Mouse (Mus musculus): ENCODE results near the gene Muc5b. TPM values are rescaled to one million over a fixed set of nuclear protein-coding genes. Genes with fewer than 3 reads are reported as not detected.
"Not testable (repeated sequence)": the region's sequence is repeated elsewhere in the genome, so short reads cannot be mapped to it uniquely, and the experiment has no call there.

Muc5b gene
- 0.04 and 0.06 TPM in 2 replicates for polyA plus RNA-seq (2015; fragmentation: Nextera tagmentation; extraction: Ambion mirVana)

GRCm38 (mm10) chr7:141838779-141839178, at the start of gene Muc5b:
Muc5b (plus strand) TSS chr7:141839070.
- H3K4me3 ChIP-seq: no peak within 1 kb of the TSS
- 70% methylated on average over 5 of the region's 5 CpGs for WGBS

GRCm38 (mm10) chr7:141794251-141794650, 44.6 kb upstream of the Muc5b start:
- Histone ChIP-seq H3K27me3 (no peaks in the 10 kb centered on the region; the same call in 1 of the 2 replicates), H3K9me3 (0 out of 2 replicates have a peak, but pooled peaks cover 4% of the 10 kb centered on the region), H3K36me3 (no peaks in the 10 kb centered on the region), H3K4me2 (no peak overlapping the region), H3K4me3 (no peak overlapping the region), H3K27ac (replicated peaks) (no peak overlapping the region), H3K9ac (no peak overlapping the region), H3K4me1 (replicated peaks) (no peaks in the 10 kb centered on the region)
- 90% methylated on average over 1 of the region's 1 CpGs for WGBS
- no peak for ATAC-seq (ENCODE audit: low read depth)

More at GRCm38 (mm10) chr7:141838779-141839178, at the start of gene Muc5b:
- no peaks in the 10 kb centered on the region for H3K36me3 ChIP-seq
- no peaks in the 10 kb centered on the region for H3K9me3 ChIP-seq
- no peaks in the 10 kb centered on the region for H3K27me3 ChIP-seq
- H3K4me1 ChIP-seq (replicated peaks): no peaks in the 10 kb centered on the region
- no peak for ATAC-seq (ENCODE audit: low read depth)
- H3K27ac ChIP-seq (replicated peaks): no peak within 1 kb of the TSS
- no peak within 1 kb of the TSS for H3K9ac ChIP-seq
- H3K4me2 ChIP-seq: no peak within 1 kb of the TSS

GRCm38 (mm10) chr7:141803206-141803605, 35.7 kb upstream of the Muc5b start:
- Histone ChIP-seq H3K27ac (replicated peaks) (no peak overlapping the region), H3K27me3 (no peaks in the 10 kb centered on the region), H3K9me3 (no peaks in the 10 kb centered on the region), H3K9ac (no peak overlapping the region), H3K4me1 (replicated peaks) (no peaks in the 10 kb centered on the region), H3K36me3 (no peaks in the 10 kb centered on the region), H3K4me3 (no peak overlapping the region), H3K4me2 (no peak overlapping the region)
- WGBS: 94% methylated on average over 7 of the region's 7 CpGs
- ATAC-seq (ENCODE audit: low read depth): no peak

GRCm38 (mm10) chr7:141805384-141805783, 33.5 kb upstream of the Muc5b start:
- WGBS: 84% methylated on average over 7 of the region's 7 CpGs

GRCm38 (mm10) chr7:141807823-141808222, 31.0 kb upstream of the Muc5b start:
- not testable (repeated sequence) for H3K4me2 ChIP-seq; H3K36me3 ChIP-seq; ATAC-seq (ENCODE audit: low read depth); H3K9ac ChIP-seq; H3K27me3 ChIP-seq; H3K9me3 ChIP-seq; H3K4me3 ChIP-seq; H3K27ac ChIP-seq (replicated peaks); H3K4me1 ChIP-seq (replicated peaks)
- no CpG with 5 or more reads among the region's 4 CpGs for WGBS

More at GRCm38 (mm10) chr7:141805384-141805783, 33.5 kb upstream of the Muc5b start:
- Histone ChIP-seq H3K27ac (replicated peaks) (no peak overlapping the region), H3K36me3 (no peaks in the 10 kb centered on the region), H3K4me3 (no peak overlapping the region), H3K27me3 (no peaks in the 10 kb centered on the region), H3K4me1 (replicated peaks) (no peaks in the 10 kb centered on the region), H3K9ac (no peak overlapping the region), H3K9me3 (no peaks in the 10 kb centered on the region), H3K4me2 (no peak overlapping the region)
- ATAC-seq (ENCODE audit: low read depth): no peak

- WGBS: no CpG with 5 or more reads among the region's 4 CpGs
- not testable (repeated sequence) for ATAC-seq (ENCODE audit: low read depth); H3K4me1 ChIP-seq (replicated peaks)
Observed at GRCm38 (mm10) chr7:141809933-141810332, 28.9 kb upstream of the Muc5b start.

GRCm38 (mm10) chr7:141813321-141813720, 25.5 kb upstream of the Muc5b start:
- no peak overlapping the region for H3K4me2 ChIP-seq
- H3K9ac ChIP-seq: no peak overlapping the region
- H3K27ac ChIP-seq (replicated peaks): no peak overlapping the region
- no peaks in the 10 kb centered on the region for H3K9me3 ChIP-seq
- H3K27me3 ChIP-seq: no peaks in the 10 kb centered on the region
- H3K36me3 ChIP-seq: no peaks in the 10 kb centered on the region
- ATAC-seq (ENCODE audit: low read depth): no peak
- peaks cover 12% of the 10 kb centered on the region for H3K4me1 ChIP-seq (replicated peaks)
- WGBS: 84% methylated on average over 4 of the region's 4 CpGs
- H3K4me3 ChIP-seq: no peak overlapping the region

More at GRCm38 (mm10) chr7:141809933-141810332, 28.9 kb upstream of the Muc5b start:
- H3K4me2 ChIP-seq; H3K9ac ChIP-seq; H3K9me3 ChIP-seq; H3K36me3 ChIP-seq; H3K4me3 ChIP-seq; H3K27ac ChIP-seq (replicated peaks); H3K27me3 ChIP-seq: not testable (repeated sequence)

GRCm38 (mm10) chr7:141815361-141815760, 23.5 kb upstream of the Muc5b start:
- H3K36me3 ChIP-seq: no peaks in the 10 kb centered on the region
- no peak overlapping the region for H3K4me2 ChIP-seq
- H3K27ac ChIP-seq (replicated peaks): no peak overlapping the region
- no peaks in the 10 kb centered on the region for H3K9me3 ChIP-seq
- H3K4me1 ChIP-seq (replicated peaks): peaks cover 13% of the 10 kb centered on the region
- 74% methylated on average over 4 of the region's 4 CpGs for WGBS
- H3K4me3 ChIP-seq: no peak overlapping the region
- ATAC-seq (ENCODE audit: low read depth): no peak
- H3K27me3 ChIP-seq: no peaks in the 10 kb centered on the region
- no peak overlapping the region for H3K9ac ChIP-seq

- H3K27me3 ChIP-seq: no peaks in the 10 kb centered on the region
- no peaks in the 10 kb centered on the region for H3K9me3 ChIP-seq
- H3K27ac ChIP-seq (replicated peaks): no peak overlapping the region
- WGBS: 49% methylated on average over 11 of the region's 11 CpGs
- H3K4me1 ChIP-seq (replicated peaks): peaks cover 13% of the 10 kb centered on the region
- no peak overlapping the region for H3K4me2 ChIP-seq
- H3K4me3 ChIP-seq: no peak overlapping the region
- no peak for ATAC-seq (ENCODE audit: low read depth)
- H3K9ac ChIP-seq: no peak overlapping the region
- no peaks in the 10 kb centered on the region for H3K36me3 ChIP-seq
Observed at GRCm38 (mm10) chr7:141817355-141818075, 21.4 kb upstream of the Muc5b start.

GRCm38 (mm10) chr7:141818267-141818666, 20.6 kb upstream of the Muc5b start:
- ATAC-seq (ENCODE audit: low read depth): no peak
- no peaks in the 10 kb centered on the region for H3K9me3 ChIP-seq
- no peak overlapping the region for H3K27ac ChIP-seq (replicated peaks)
- H3K4me1 ChIP-seq (replicated peaks): peaks cover 13% of the 10 kb centered on the region
- H3K9ac ChIP-seq: no peak overlapping the region
- 87% methylated on average over 3 of the region's 3 CpGs for WGBS
- no peak overlapping the region for H3K4me3 ChIP-seq
- no peak overlapping the region for H3K4me2 ChIP-seq
- H3K36me3 ChIP-seq: no peaks in the 10 kb centered on the region
- H3K27me3 ChIP-seq: no peaks in the 10 kb centered on the region

GRCm38 (mm10) chr7:141822582-141823261, 16.1 kb upstream of the Muc5b start:
- H3K4me3 ChIP-seq: no peak overlapping the region
- no peak overlapping the region for H3K9ac ChIP-seq
- WGBS: 49% methylated on average over 4 of the region's 4 CpGs
- no peak overlapping the region for H3K27ac ChIP-seq (replicated peaks)
- no peaks in the 10 kb centered on the region for H3K27me3 ChIP-seq
- no peak for ATAC-seq (ENCODE audit: low read depth)
- no peaks in the 10 kb centered on the region for H3K9me3 ChIP-seq
- no peak overlapping the region for H3K4me2 ChIP-seq
- no peaks in the 10 kb centered on the region for H3K36me3 ChIP-seq
- peaks cover 7% of the 10 kb centered on the region for H3K4me1 ChIP-seq (replicated peaks)

- H3K27ac ChIP-seq (replicated peaks): no peak overlapping the region
- H3K9ac ChIP-seq: no peak overlapping the region
- H3K4me3 ChIP-seq: no peak overlapping the region
- H3K27me3 ChIP-seq: no peaks in the 10 kb centered on the region
- H3K4me1 ChIP-seq (replicated peaks): no peaks in the 10 kb centered on the region; the same call in 1 of the 2 replicates
- WGBS: 86% methylated on average over 6 of the region's 6 CpGs
- H3K36me3 ChIP-seq: no peaks in the 10 kb centered on the region
- no peaks in the 10 kb centered on the region for H3K9me3 ChIP-seq
- H3K4me2 ChIP-seq: no peak overlapping the region
- no peak for ATAC-seq (ENCODE audit: low read depth)
Observed at GRCm38 (mm10) chr7:141823699-141824098, 15.2 kb upstream of the Muc5b start.
